Mouse (Mus musculus): ENCODE results near the gene Acox1. TPM values are rescaled to one million over a fixed set of nuclear protein-coding genes. Genes with fewer than 3 reads are reported as not detected.

Gene Acox1
- polyA plus RNA-seq, 1 experiment: 18.0 TPM

DNA sequence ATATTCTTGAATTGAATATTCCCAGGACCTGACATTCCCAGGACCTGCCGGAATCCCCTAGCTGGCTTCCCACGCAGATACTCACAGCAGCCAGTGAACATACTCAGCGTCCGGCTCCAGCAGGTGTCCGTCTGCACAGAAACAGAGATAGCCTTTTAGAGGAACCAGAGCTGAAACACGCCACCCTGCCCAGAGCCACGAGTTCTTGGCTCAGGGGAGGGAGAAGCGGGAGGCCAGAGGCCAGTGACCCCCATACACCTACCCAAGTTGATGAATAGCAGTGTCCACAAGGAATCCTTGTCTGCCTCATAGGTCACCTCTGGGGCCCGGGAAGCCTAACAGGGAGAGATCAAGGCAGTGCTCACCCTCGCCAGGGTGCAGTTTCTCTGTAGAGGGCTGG, 64.7 kb downstream of the Acox1 start:
- Histone ChIP-seq H3K36me3 (ENCODE audit: control insufficient read depth, insufficient read depth, low read length, poor library complexity, severe bottlenecking) (peaks cover 11% of the 10 kb centered on the region), H3K4me3 (ENCODE audit: low read depth, low read length) (no peak overlapping the region), H3K27me3 (ENCODE audit: control insufficient read depth, insufficient read depth, low read length, poor library complexity, severe bottlenecking) (no peaks in the 10 kb centered on the region), H3K4me1 (ENCODE audit: control insufficient read depth, insufficient read depth, low read length) (no peaks in the 10 kb centered on the region), H3K27ac (ENCODE audit: insufficient read depth, low read length) (no peak overlapping the region), H3K9ac (ENCODE audit: low read depth, poor library complexity, severe bottlenecking) (no peak overlapping the region), H3K9me3 (replicated peaks; ENCODE audit: control insufficient read depth, insufficient read depth, low read length, poor library complexity, severe bottlenecking) (no peaks in the 10 kb centered on the region)
- TF ChIP-seq POLR2A (IDR thresholded peaks at IDR 0.05; ENCODE audit: insufficient read depth, low read length): no peak
- TF ChIP-seq EP300 (IDR thresholded peaks at IDR 0.05; ENCODE audit: insufficient read depth, low read depth, low read length): no peak
- TF ChIP-seq CTCF (IDR thresholded peaks at IDR 0.05; ENCODE audit: low read depth, low read length): no peak

DNA sequence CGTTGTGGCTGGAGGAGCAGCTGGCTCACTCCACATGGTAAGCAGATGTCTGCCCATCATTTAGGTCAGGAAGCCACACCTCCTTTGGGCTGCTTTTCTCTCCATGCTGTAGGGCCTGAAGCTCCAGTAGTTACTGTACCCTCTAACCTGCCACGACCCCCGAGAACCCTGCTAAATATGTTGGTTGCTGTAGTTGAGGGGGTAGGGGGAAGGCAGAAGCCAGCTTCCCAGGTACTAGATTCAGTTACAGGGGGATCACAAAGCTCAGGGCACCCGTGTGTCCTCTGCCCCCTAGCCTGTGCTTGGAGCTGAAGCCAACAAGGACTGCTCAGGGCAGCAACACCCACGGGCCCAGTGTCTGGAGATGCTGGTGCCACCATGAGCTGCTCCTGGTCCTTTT, 65.3 kb downstream of the Acox1 start:
- TF ChIP-seq POLR2A (IDR thresholded peaks at IDR 0.05; ENCODE audit: insufficient read depth, low read length) (no peak), EP300 (IDR thresholded peaks at IDR 0.05; ENCODE audit: insufficient read depth, low read depth, low read length) (no peak), CTCF (IDR thresholded peaks at IDR 0.05; ENCODE audit: low read depth, low read length) (no peak)
- peaks cover 11% of the 10 kb centered on the region for H3K36me3 ChIP-seq (ENCODE audit: control insufficient read depth, insufficient read depth, low read length, poor library complexity, severe bottlenecking)
- no peaks in the 10 kb centered on the region for H3K4me1 ChIP-seq (ENCODE audit: control insufficient read depth, insufficient read depth, low read length)
- H3K27me3 ChIP-seq (ENCODE audit: control insufficient read depth, insufficient read depth, low read length, poor library complexity, severe bottlenecking): no peaks in the 10 kb centered on the region
- no peaks in the 10 kb centered on the region for H3K9me3 ChIP-seq (replicated peaks; ENCODE audit: control insufficient read depth, insufficient read depth, low read length, poor library complexity, severe bottlenecking)
- no peak overlapping the region for H3K4me3 ChIP-seq (ENCODE audit: low read depth, low read length)
- H3K9ac ChIP-seq (ENCODE audit: low read depth, poor library complexity, severe bottlenecking): no peak overlapping the region
- H3K27ac ChIP-seq (ENCODE audit: insufficient read depth, low read length): no peak overlapping the region

DNA sequence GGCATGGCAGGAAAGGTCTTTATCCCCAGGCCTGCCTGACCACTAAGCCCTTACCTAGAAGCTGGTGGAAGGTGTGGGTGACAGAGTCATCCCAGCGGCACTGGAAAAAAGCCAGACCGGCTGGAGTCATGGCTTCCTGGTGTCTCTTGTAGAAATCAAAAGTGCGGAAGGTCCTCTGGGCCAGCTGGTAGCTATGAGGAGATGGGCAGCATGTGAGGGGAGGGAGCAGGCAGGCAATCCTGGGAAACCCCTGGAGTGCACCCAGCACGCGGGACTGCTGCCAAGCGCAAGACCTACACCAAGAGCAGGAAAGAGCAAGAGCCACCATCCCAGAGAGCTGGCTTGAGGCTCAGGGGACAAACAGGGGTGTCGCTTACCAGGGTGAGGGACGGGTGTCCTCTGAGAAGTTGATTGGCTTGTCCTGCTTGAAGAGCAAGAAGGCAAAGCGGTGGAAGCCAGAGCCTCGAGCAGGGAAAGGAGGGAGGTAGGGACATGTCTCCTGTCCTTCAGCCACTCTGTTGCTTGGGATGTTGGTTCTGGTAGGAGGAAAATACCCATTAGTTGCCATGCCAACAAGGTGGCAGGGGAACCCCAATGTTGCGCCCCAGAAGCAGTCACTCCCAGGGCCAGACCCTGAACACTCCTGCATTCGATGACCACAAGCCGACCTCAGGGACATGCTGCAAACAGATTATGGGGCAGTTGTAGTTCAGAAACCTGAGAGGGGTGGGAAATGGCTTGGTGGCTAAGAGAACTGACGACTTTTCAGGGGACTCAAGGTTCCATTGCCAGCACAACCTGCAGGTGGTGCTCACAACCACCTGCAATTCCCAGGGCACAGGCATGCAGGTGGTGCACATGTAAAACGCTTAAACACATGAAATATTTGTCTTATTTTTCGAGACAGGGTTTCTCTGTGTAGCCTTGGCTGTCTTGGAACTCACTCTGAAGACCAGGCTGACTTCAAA, 66.2 kb downstream of the Acox1 start:
- Histone ChIP-seq H3K9me3 (replicated peaks; ENCODE audit: control insufficient read depth, insufficient read depth, low read length, poor library complexity, severe bottlenecking) (no peaks in the 10 kb centered on the region), H3K4me3 (ENCODE audit: low read depth, low read length) (no peak overlapping the region), H3K36me3 (ENCODE audit: control insufficient read depth, insufficient read depth, low read length, poor library complexity, severe bottlenecking) (peaks cover 11% of the 10 kb centered on the region), H3K4me1 (ENCODE audit: control insufficient read depth, insufficient read depth, low read length) (no peaks in the 10 kb centered on the region), H3K27ac (ENCODE audit: insufficient read depth, low read length) (no peak overlapping the region), H3K9ac (ENCODE audit: low read depth, poor library complexity, severe bottlenecking) (no peak overlapping the region), H3K27me3 (ENCODE audit: control insufficient read depth, insufficient read depth, low read length, poor library complexity, severe bottlenecking) (no peaks in the 10 kb centered on the region)
- TF ChIP-seq POLR2A (IDR thresholded peaks at IDR 0.05; ENCODE audit: insufficient read depth, low read length): no peak
- no peak for TF ChIP-seq EP300 (IDR thresholded peaks at IDR 0.05; ENCODE audit: insufficient read depth, low read depth, low read length)
- TF ChIP-seq CTCF (IDR thresholded peaks at IDR 0.05; ENCODE audit: low read depth, low read length): peak; percentile 57

DNA sequence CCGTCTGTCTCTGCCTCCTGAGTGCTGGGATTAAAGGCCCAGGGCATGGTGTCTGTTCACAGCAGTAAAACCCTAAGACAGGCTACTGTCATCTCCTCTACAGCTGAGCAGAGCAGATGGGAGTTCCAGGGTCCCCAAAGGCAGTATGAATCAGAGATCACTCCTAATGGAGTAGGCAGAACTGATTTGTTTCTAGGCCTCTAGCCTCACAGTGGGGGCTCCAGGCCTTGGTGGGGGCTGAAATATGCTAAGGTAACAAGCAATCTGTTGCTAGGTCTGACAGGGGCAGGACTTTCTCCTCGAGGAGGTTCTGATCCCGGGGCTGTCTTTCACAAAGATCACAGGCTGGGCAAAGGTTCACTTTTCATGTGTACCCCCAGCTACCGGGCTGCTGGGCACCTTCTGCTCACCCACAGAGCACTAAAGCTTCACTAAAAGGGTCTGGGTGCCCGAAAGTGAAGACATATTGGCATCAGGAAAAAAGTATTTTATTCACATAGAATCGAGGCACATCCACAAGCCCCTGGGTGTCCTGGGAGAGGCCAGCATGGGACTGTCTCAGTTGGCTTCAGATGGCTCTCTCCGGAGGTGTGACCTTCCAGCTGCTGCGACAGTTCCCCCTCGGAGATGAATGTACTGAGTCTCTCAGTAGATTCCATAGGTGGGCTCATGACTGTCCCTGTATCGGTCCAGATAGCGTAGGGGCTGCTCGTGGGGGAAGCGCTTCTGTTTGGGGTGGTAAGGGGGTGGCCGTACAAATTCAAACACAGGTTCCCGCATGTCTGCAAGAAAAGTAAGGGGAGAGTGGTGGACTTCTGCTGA, 67.3 kb downstream of the Acox1 start:
- Histone ChIP-seq H3K36me3 (ENCODE audit: control insufficient read depth, insufficient read depth, low read length, poor library complexity, severe bottlenecking) (peaks cover 11% of the 10 kb centered on the region), H3K9me3 (replicated peaks; ENCODE audit: control insufficient read depth, insufficient read depth, low read length, poor library complexity, severe bottlenecking) (no peaks in the 10 kb centered on the region), H3K4me1 (ENCODE audit: control insufficient read depth, insufficient read depth, low read length) (peaks cover 3% of the 10 kb centered on the region), H3K27me3 (ENCODE audit: control insufficient read depth, insufficient read depth, low read length, poor library complexity, severe bottlenecking) (no peaks in the 10 kb centered on the region), H3K4me3 (ENCODE audit: low read depth, low read length) (no peak overlapping the region), H3K9ac (ENCODE audit: low read depth, poor library complexity, severe bottlenecking) (peak overlapping the region; percentile 33; the same call in 1 of the 2 replicates), H3K27ac (ENCODE audit: insufficient read depth, low read length) (no peak overlapping the region)
- TF ChIP-seq CTCF (IDR thresholded peaks at IDR 0.05; ENCODE audit: low read depth, low read length) (no peak), EP300 (IDR thresholded peaks at IDR 0.05; ENCODE audit: insufficient read depth, low read depth, low read length) (no peak), POLR2A (IDR thresholded peaks at IDR 0.05; ENCODE audit: insufficient read depth, low read length) (no peak)

DNA sequence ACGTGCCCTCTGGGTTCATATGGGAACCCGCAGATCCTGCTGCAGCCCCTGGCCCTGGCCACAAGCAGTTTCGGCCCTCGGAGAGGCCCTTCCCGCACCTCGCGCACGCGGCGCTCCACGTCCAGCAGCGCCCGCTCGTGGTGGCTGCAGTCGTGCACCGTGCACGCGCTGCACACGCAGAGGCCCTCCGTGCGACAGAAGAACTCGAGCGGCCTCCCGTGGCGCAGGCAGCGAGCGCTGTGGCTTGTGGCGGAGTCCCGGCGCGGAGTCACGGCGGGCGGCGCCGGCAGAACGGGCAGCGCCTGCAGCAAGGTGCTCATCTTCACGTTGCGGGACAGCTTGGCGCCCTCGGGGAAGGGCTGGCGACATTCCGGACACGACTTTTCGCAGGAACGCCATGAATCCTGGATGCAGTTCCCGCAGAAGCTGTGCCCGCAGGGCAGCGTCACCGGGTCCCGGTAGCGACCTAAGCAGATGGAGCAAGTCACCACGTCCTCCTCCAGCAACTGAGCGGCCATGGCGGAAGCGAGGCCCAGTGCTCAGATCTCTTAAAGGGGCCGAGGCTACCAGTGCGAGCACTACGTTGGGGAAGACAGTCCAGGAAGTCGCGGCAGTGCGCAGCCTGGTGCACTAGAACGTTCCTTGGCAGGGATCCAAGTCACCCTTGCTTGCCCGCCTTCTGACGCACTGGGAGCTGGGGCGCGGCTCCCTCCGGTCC, 68.2 kb downstream of the Acox1 start, which contains the start of gene Trim65:
Trim65 (minus strand) TSS at position 641 of the 718 bp plus-strand sequence.
- H3K9me3 ChIP-seq (replicated peaks; ENCODE audit: control insufficient read depth, insufficient read depth, low read length, poor library complexity, severe bottlenecking): no peaks in the 10 kb centered on the region
- H3K4me3 ChIP-seq (ENCODE audit: low read depth, low read length): peak within 1 kb of the TSS; percentile 55
- peak within 1 kb of the TSS; percentile 33 for H3K9ac ChIP-seq (ENCODE audit: low read depth, poor library complexity, severe bottlenecking)
- peaks cover 11% of the 10 kb centered on the region for H3K36me3 ChIP-seq (ENCODE audit: control insufficient read depth, insufficient read depth, low read length, poor library complexity, severe bottlenecking)
- H3K4me1 ChIP-seq (ENCODE audit: control insufficient read depth, insufficient read depth, low read length): peaks cover 3% of the 10 kb centered on the region
- no peaks in the 10 kb centered on the region for H3K27me3 ChIP-seq (ENCODE audit: control insufficient read depth, insufficient read depth, low read length, poor library complexity, severe bottlenecking)
- TF ChIP-seq CTCF (IDR thresholded peaks at IDR 0.05; ENCODE audit: low read depth, low read length): peak; percentile 65
- TF ChIP-seq EP300 (IDR thresholded peaks at IDR 0.05; ENCODE audit: insufficient read depth, low read depth, low read length): peak; percentile 61; the same call in 1 of the 2 replicates
- no peak for TF ChIP-seq POLR2A (IDR thresholded peaks at IDR 0.05; ENCODE audit: insufficient read depth, low read length)
- no peak within 1 kb of the TSS for H3K27ac ChIP-seq (ENCODE audit: insufficient read depth, low read length)

Measured in ES-Bruce4 (cell line).